Mouse (Mus musculus): Measurements from ENCODE around the gene Mxi1. TPM values are rescaled to one million over a fixed set of nuclear protein-coding genes. Genes with fewer than 3 reads are reported as not detected.
A peak's percentile ranks its signal among the peaks of the same experiment; 100 is the strongest.

Gene Mxi1
- total and polyA plus RNA-seq, 3 experiments = 29.0 to 60.9 TPM; not detected in 1

GRCm38 (mm10) chr19:53373570-53373969, 63.3 kb downstream of the Mxi1 start:
- Histone ChIP-seq H3K27me3 (ENCODE audit: control insufficient read depth in 1 of 2, insufficient read depth in 2 of 2, low read length in 2 of 2) (no peaks in the 10 kb centered on the region), H3K9me3 (replicated peaks; ENCODE audit: insufficient read depth, low read length) (no peaks in the 10 kb centered on the region), H3K4me3 (ENCODE audit: control insufficient read depth in 1 of 2, insufficient read depth in 1 of 2, low read depth in 2 of 2, low read length in 2 of 2) (no peak overlapping the region), H3K9ac (ENCODE audit: control insufficient read depth, low read depth, low read length, poor library complexity, severe bottlenecking) (no peak overlapping the region), H3K27ac (ENCODE audit: control insufficient read depth, low read depth, low read length) (no peak overlapping the region), H3K36me3 (ENCODE audit: control insufficient read depth in 1 of 2, insufficient read depth in 2 of 2, low read length in 2 of 2) (no peaks in the 10 kb centered on the region; a peak in 1 of 4 replicates), H3K79me2 (ENCODE audit: control insufficient read depth, insufficient read depth, low read length, poor library complexity) (no peaks in the 10 kb centered on the region), H3K4me1 (ENCODE audit: control insufficient read depth in 1 of 2, insufficient read depth in 2 of 2, low read length in 2 of 2) (0 out of 4 replicates have a peak, but pooled peaks cover 0 to 3% of the 10 kb centered on the region in 2 experiments)
- peak; percentile 59 for TF ChIP-seq ZNF384 (IDR thresholded peaks at IDR 0.05; ENCODE audit: low read depth, low read length)
- no peak for TF ChIP-seq TCF12 (IDR thresholded peaks at IDR 0.05; ENCODE audit: low read depth, low read length)
- TF ChIP-seq UBTF (IDR thresholded peaks at IDR 0.05; ENCODE audit: borderline replicate concordance, insufficient read depth, low read depth, low read length) = no peak
- no peak for TF ChIP-seq RAD21 (IDR thresholded peaks at IDR 0.05; ENCODE audit: low read depth, low read length)
- TF ChIP-seq ELF1 (IDR thresholded peaks at IDR 0.05; ENCODE audit: low read depth, low read length) = no peak
- DNase-seq (ENCODE audit: low read depth, low spot score) = no peak

DNA sequence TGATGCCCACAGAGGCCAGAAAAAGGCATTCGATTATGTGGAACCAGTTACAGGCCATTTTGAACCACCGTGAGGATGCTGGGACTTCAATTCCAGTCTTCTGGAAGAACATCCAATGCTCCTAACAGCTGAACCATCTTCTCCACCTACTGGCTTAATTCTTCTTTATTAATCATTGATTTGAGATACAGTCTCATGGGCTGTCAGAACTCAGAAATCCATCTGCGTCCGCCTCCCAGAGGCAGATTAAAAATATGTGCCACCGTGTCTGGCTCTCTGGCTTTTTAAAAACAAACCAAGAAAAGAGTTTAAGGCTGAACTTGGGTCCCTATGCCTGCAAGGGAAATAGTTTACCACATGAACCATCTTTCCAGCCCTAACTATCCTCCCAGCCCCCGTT, 65.0 kb downstream of the Mxi1 start:
- Histone ChIP-seq H3K27ac (ENCODE audit: control insufficient read depth, low read depth, low read length) (no peak overlapping the region), H3K79me2 (ENCODE audit: control insufficient read depth, insufficient read depth, low read length, poor library complexity) (no peaks in the 10 kb centered on the region), H3K27me3 (ENCODE audit: control insufficient read depth in 1 of 2, insufficient read depth in 2 of 2, low read length in 2 of 2) (no peaks in the 10 kb centered on the region), H3K4me3 (ENCODE audit: control insufficient read depth in 1 of 2, insufficient read depth in 1 of 2, low read depth in 2 of 2, low read length in 2 of 2) (no peak overlapping the region), H3K9me3 (replicated peaks; ENCODE audit: insufficient read depth, low read length) (no peaks in the 10 kb centered on the region), H3K9ac (ENCODE audit: control insufficient read depth, low read depth, low read length, poor library complexity, severe bottlenecking) (no peak overlapping the region), H3K4me1 (ENCODE audit: control insufficient read depth in 1 of 2, insufficient read depth in 2 of 2, low read length in 2 of 2) (no peaks in the 10 kb centered on the region), H3K36me3 (ENCODE audit: control insufficient read depth in 1 of 2, insufficient read depth in 2 of 2, low read length in 2 of 2) (peaks cover 0 to 7% of the 10 kb centered on the region in 2 experiments; a peak in 2 of 4 replicates)
- DNase-seq (ENCODE audit: low read depth, low spot score) = no peak
- TF ChIP-seq SIN3A (IDR thresholded peaks at IDR 0.05; ENCODE audit: low read length) = no peak
- no peak for TF ChIP-seq NELFE (IDR thresholded peaks at IDR 0.05; ENCODE audit: low read depth, low read length)
- TF ChIP-seq POLR2AphosphoS2 (IDR thresholded peaks at IDR 0.05; ENCODE audit: low read length) = no peak
- TF ChIP-seq ZNF384 (IDR thresholded peaks at IDR 0.05; ENCODE audit: low read depth, low read length) = no peak
- no peak for TF ChIP-seq RCOR1 (IDR thresholded peaks at IDR 0.05; ENCODE audit: low read depth, low read length)
- no peak for TF ChIP-seq TCF12 (IDR thresholded peaks at IDR 0.05; ENCODE audit: low read depth, low read length)
- no peak for TF ChIP-seq ZKSCAN1 (IDR thresholded peaks at IDR 0.05; ENCODE audit: low read depth, low read length)
- TF ChIP-seq GABPA (IDR thresholded peaks at IDR 0.05; ENCODE audit: low read depth, low read length) = no peak
- no peak for TF ChIP-seq CTCF (IDR thresholded peaks at IDR 0.05 in 2 of 3, conservative IDR thresholded peaks at IDR 0.05 in 1 of 3; ENCODE audit: control insufficient read depth in 1 of 3, insufficient read depth in 1 of 3, low read depth in 2 of 3, low read length in 3 of 3, poor library complexity in 1 of 3, severe bottlenecking in 1 of 3)
- TF ChIP-seq ZC3H11A (IDR thresholded peaks at IDR 0.05; ENCODE audit: low read depth, low read length) = no peak

- Histone ChIP-seq H3K27ac (ENCODE audit: control insufficient read depth, low read depth, low read length) (no peak overlapping the region), H3K79me2 (ENCODE audit: control insufficient read depth, insufficient read depth, low read length, poor library complexity) (no peaks in the 10 kb centered on the region), H3K4me1 (ENCODE audit: control insufficient read depth in 1 of 2, insufficient read depth in 2 of 2, low read length in 2 of 2) (no peaks in the 10 kb centered on the region), H3K36me3 (ENCODE audit: control insufficient read depth in 1 of 2, insufficient read depth in 2 of 2, low read length in 2 of 2) (peaks cover 0 to 12% of the 10 kb centered on the region in 2 experiments; a peak in 2 of 4 replicates), H3K9ac (ENCODE audit: control insufficient read depth, low read depth, low read length, poor library complexity, severe bottlenecking) (no peak overlapping the region), H3K9me3 (replicated peaks; ENCODE audit: insufficient read depth, low read length) (no peaks in the 10 kb centered on the region), H3K27me3 (ENCODE audit: control insufficient read depth in 1 of 2, insufficient read depth in 2 of 2, low read length in 2 of 2) (no peaks in the 10 kb centered on the region), H3K4me3 (ENCODE audit: control insufficient read depth in 1 of 2, insufficient read depth in 1 of 2, low read depth in 2 of 2, low read length in 2 of 2) (no peak overlapping the region)
- TF ChIP-seq POLR2AphosphoS2 (IDR thresholded peaks at IDR 0.05; ENCODE audit: low read length) (no peak), E2F4 (IDR thresholded peaks at IDR 0.05; ENCODE audit: borderline replicate concordance, low read depth, low read length) (no peak), POLR2AphosphoS5 (IDR thresholded peaks at IDR 0.05; ENCODE audit: borderline replicate concordance, low read depth, low read length) (no peak), ETS1 (IDR thresholded peaks at IDR 0.05; ENCODE audit: low read depth, low read length) (no peak), CHD1 (IDR thresholded peaks at IDR 0.05; ENCODE audit: low read depth, low read length) (no peak), MYB (IDR thresholded peaks at IDR 0.05; ENCODE audit: low read depth, low read length) (no peak)
- DNase-seq (ENCODE audit: low read depth, low spot score) = no peak
Observed at GRCm38 (mm10) chr19:53375816-53376215, 65.5 kb downstream of the Mxi1 start.
